Mouse (Mus musculus): ENCODE data around the gene Epc2. TPM values are rescaled to one million over a fixed set of nuclear protein-coding genes. Genes with fewer than 3 reads are reported as not detected.

Epc2 gene
- polyA plus RNA-seq, 1 experiment from 2014 or later = 25.2 TPM

- no peak for ATAC-seq (ENCODE audit: low FRiP score, low TSS enrichment)
- Histone ChIP-seq H3K36me3 (ENCODE audit: control insufficient read depth, insufficient read depth, low read length) (no peaks in the 10 kb centered on the region), H3K4me3 (replicated peaks; ENCODE audit: low read depth, low read length) (no peak overlapping the region), H3K4me2 (ENCODE audit: low read length) (no peak overlapping the region), H3K27me3 (ENCODE audit: control insufficient read depth, insufficient read depth, low read length) (no peaks in the 10 kb centered on the region), H3K4me1 (ENCODE audit: control insufficient read depth, insufficient read depth, low read length) (no peaks in the 10 kb centered on the region), H3K27ac (replicated peaks; ENCODE audit: low read depth, low read length) (no peak overlapping the region), H3K9ac (replicated peaks; ENCODE audit: low read length) (no peak overlapping the region), H3K9me3 (ENCODE audit: control insufficient read depth, low read length) (no peaks in the 10 kb centered on the region)
- WGBS = 92% methylated on average over 2 of the region's 2 CpGs
- no peak for DNase-seq
These were observed 132.0 kb downstream of the Epc2 start for GRCm38 (mm10) chr2:49583311-49583710.

- no peak for DNase-seq
These were observed 139.2 kb downstream of the Epc2 start for GRCm38 (mm10) chr2:49590450-49590849.

DNA sequence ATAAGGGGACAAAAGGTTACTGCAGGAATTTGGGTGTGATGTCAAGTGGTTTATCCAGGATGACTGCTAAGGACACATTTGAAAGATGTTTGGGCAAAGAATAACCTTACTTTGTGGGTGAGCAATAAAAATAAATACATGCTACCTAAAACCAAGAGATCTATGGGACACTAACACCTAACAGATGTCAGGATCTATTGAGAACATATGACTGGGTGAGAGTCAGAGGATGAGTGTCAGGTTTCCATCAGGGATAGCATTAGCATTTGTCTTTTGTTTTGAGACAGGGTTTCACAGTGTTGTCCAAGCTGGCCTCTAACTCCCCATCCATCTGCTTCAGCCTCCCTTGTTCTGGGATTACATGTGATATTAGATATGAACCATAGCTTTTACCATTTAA lies 141.6 kb downstream of the Epc2 start:
- DNase-seq (no peak), ATAC-seq (ENCODE audit: low FRiP score, low TSS enrichment) (no peak)
- no peaks in the 10 kb centered on the region for H3K4me1 ChIP-seq (ENCODE audit: control insufficient read depth, insufficient read depth, low read length)
- no peak overlapping the region for H3K9ac ChIP-seq (replicated peaks; ENCODE audit: low read length)
- no peak overlapping the region for H3K27ac ChIP-seq (replicated peaks; ENCODE audit: low read depth, low read length)
- H3K27me3 ChIP-seq (ENCODE audit: control insufficient read depth, insufficient read depth, low read length) = no peaks in the 10 kb centered on the region
- H3K9me3 ChIP-seq (ENCODE audit: control insufficient read depth, low read length) = no peaks in the 10 kb centered on the region
- H3K4me3 ChIP-seq (replicated peaks; ENCODE audit: low read depth, low read length) = no peak overlapping the region
- no peaks in the 10 kb centered on the region for H3K36me3 ChIP-seq (ENCODE audit: control insufficient read depth, insufficient read depth, low read length)
- no peak overlapping the region for H3K4me2 ChIP-seq (ENCODE audit: low read length)

More at GRCm38 (mm10) chr2:49590450-49590849, 139.2 kb downstream of the Epc2 start:
- no peaks in the 10 kb centered on the region for H3K36me3 ChIP-seq (ENCODE audit: control insufficient read depth, insufficient read depth, low read length)
- no peaks in the 10 kb centered on the region for H3K9me3 ChIP-seq (ENCODE audit: control insufficient read depth, low read length)
- no peak overlapping the region for H3K27ac ChIP-seq (replicated peaks; ENCODE audit: low read depth, low read length)
- no peak overlapping the region for H3K4me2 ChIP-seq (ENCODE audit: low read length)
- ATAC-seq (ENCODE audit: low FRiP score, low TSS enrichment) = no peak
- no peak overlapping the region for H3K4me3 ChIP-seq (replicated peaks; ENCODE audit: low read depth, low read length)
- H3K4me1 ChIP-seq (ENCODE audit: control insufficient read depth, insufficient read depth, low read length) = no peaks in the 10 kb centered on the region
- WGBS = 73% methylated on average over 5 of the region's 5 CpGs
- H3K9ac ChIP-seq (replicated peaks; ENCODE audit: low read length) = no peak overlapping the region
- no peaks in the 10 kb centered on the region for H3K27me3 ChIP-seq (ENCODE audit: control insufficient read depth, insufficient read depth, low read length)

DNA sequence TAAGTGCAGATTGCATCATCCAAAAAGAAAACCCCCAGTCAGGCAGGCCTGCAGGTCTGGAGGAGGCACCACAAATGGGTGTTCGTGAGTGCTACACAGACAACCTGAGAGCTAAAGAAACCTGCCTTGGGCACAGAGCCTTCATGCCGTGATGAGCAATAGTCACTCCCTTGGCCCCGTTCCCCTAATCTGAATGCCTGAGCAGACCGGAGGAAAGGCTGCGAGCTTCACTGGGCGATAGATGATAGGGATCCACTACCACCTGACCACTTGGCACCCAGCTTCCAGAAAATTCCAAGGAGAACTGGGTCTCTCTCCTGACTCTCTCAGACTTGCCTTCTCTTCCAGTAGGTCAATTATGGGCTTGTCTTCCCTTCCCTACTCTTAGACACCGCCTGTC lies 143.6 kb downstream of the Epc2 start:
- H3K4me3 ChIP-seq (replicated peaks; ENCODE audit: low read depth, low read length) = no peak overlapping the region
- 91% methylated on average over 7 of the region's 7 CpGs for WGBS
- H3K27me3 ChIP-seq (ENCODE audit: control insufficient read depth, insufficient read depth, low read length) = no peaks in the 10 kb centered on the region
- H3K9ac ChIP-seq (replicated peaks; ENCODE audit: low read length) = no peak overlapping the region
- H3K36me3 ChIP-seq (ENCODE audit: control insufficient read depth, insufficient read depth, low read length) = no peaks in the 10 kb centered on the region
- H3K4me2 ChIP-seq (ENCODE audit: low read length) = no peak overlapping the region
- DNase-seq (no peak), ATAC-seq (ENCODE audit: low FRiP score, low TSS enrichment) (no peak)
- H3K9me3 ChIP-seq (ENCODE audit: control insufficient read depth, low read length) = no peaks in the 10 kb centered on the region
- no peak overlapping the region for H3K27ac ChIP-seq (replicated peaks; ENCODE audit: low read depth, low read length)
- 0 out of 2 replicates have a peak, but pooled peaks cover 3% of the 10 kb centered on the region for H3K4me1 ChIP-seq (ENCODE audit: control insufficient read depth, insufficient read depth, low read length)

DNA sequence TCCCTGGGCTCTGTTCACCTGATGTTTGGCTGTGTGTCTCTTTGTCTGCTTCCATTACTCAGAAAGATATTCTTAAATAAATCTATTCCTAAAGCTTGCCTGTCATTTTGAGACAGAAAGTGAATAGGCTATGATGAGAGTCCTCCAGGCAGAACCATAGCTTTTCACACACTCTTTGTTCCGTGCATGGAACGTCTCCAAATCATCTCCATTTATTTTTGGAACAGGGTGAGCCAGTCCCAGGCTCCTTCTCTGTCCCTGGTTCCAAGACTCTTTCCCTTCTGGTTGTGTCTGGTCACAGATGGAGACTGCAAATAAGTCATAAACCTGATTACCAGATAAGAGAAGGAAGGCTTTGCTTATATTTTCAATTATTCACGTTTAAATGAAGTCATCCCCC lies 145.0 kb downstream of the Epc2 start:
- Histone ChIP-seq H3K4me2 (ENCODE audit: low read length) (no peak overlapping the region), H3K36me3 (ENCODE audit: control insufficient read depth, insufficient read depth, low read length) (no peaks in the 10 kb centered on the region), H3K9ac (replicated peaks; ENCODE audit: low read length) (no peak overlapping the region), H3K4me1 (ENCODE audit: control insufficient read depth, insufficient read depth, low read length) (0 out of 2 replicates have a peak, but pooled peaks cover 3% of the 10 kb centered on the region), H3K4me3 (replicated peaks; ENCODE audit: low read depth, low read length) (no peak overlapping the region), H3K9me3 (ENCODE audit: control insufficient read depth, low read length) (no peaks in the 10 kb centered on the region), H3K27me3 (ENCODE audit: control insufficient read depth, insufficient read depth, low read length) (no peaks in the 10 kb centered on the region), H3K27ac (replicated peaks; ENCODE audit: low read depth, low read length) (no peak overlapping the region)
- ATAC-seq (ENCODE audit: low FRiP score, low TSS enrichment) (no peak), DNase-seq (no peak)
- WGBS = 87% methylated on average over 3 of the region's 3 CpGs

DNA sequence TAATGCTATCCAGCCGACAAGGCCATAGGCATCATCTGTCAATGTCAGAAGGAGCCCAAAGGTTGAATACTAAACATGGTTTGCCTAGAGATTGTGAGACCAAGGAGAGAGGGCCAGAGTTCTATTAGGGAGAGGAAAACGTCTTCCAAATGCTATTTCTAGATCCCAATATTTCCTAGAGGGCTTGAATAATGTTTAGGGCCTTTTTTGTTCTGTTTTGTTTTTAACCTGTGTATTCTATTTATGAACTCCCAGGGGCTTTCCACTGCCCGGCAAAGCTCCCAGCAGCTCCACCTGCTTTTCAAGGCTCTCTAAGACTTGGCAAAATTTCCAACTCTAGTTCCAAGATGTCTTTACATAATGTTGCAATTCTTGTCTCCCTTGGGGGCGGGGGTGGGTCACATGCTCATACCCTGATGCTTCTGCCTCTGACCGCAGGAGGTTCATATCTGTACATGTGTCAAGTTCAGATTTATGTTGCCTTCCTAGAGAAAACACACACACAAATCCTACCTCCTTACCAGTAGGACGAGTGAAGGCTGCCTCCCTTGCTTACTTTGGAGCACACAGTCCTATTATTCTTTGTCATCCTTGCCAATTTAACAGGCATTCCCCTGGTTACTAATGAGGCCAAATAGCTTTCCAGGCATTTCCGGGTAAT lies 148.9 kb downstream of the Epc2 start:
- no peak overlapping the region for H3K27ac ChIP-seq (replicated peaks; ENCODE audit: low read depth, low read length)
- ATAC-seq (ENCODE audit: low FRiP score, low TSS enrichment) = no peak
- 64% methylated on average over 7 of the region's 7 CpGs for WGBS
- H3K4me3 ChIP-seq (replicated peaks; ENCODE audit: low read depth, low read length) = no peak overlapping the region
- no peaks in the 10 kb centered on the region for H3K36me3 ChIP-seq (ENCODE audit: control insufficient read depth, insufficient read depth, low read length)
- 0 out of 2 replicates have a peak, but pooled peaks cover 3% of the 10 kb centered on the region for H3K4me1 ChIP-seq (ENCODE audit: control insufficient read depth, insufficient read depth, low read length)
- no peaks in the 10 kb centered on the region for H3K27me3 ChIP-seq (ENCODE audit: control insufficient read depth, insufficient read depth, low read length)
- no peak overlapping the region for H3K9ac ChIP-seq (replicated peaks; ENCODE audit: low read length)
- no peak overlapping the region for H3K4me2 ChIP-seq (ENCODE audit: low read length)
- peak; percentile 28 for DNase-seq
- H3K9me3 ChIP-seq (ENCODE audit: control insufficient read depth, low read length) = no peaks in the 10 kb centered on the region

Other genes starting within 250 kb of the Epc2 start
- gene Kif5c, start 167.8 kb downstream of the Epc2 start, polyA plus RNA-seq (2014; fragmentation: Nextera tagmentation; extraction: Ambion mirVana) = 221 and 251 TPM in 2 replicates